Mouse (Mus musculus) heart, embryonic 14.5 days (tissue): ENCODE results near the gene Pacsin1. TPM values are rescaled to one million over a fixed set of nuclear protein-coding genes. Genes with fewer than 3 reads are reported as not detected.

Experiments
- ATAC-seq: fragments of 200-750 bp; cut with Nextera tagmentation; 2 replicates; pipeline ENCODE4 v1.8.0; 2017; ENCODE audit warnings: low read depth, moderate TSS enrichment; ENCODE audit not compliant: insufficient number of reproducible peaks, insufficient read depth, low FRiP score
- H3K27ac ChIP-seq, 2 experiments: fragments of 200-500 bp in 1 of 2; fragments of 300-500 bp in 1 of 2; sonication (generic) in 1 of 2; replicated peaks in 1 of 2; 2 replicates each; pipeline ENCODE4 v1.5.1; 2012 to 2014; ENCODE audit warnings: low read depth in 2 of 2, low read length in 2 of 2, control low read depth in 1 of 2, mild to moderate bottlenecking in 1 of 2, mixed read lengths in 1 of 2; ENCODE audit not compliant: control insufficient read depth in 1 of 2, insufficient read depth in 1 of 2
- H3K27me3 ChIP-seq: fragments of 300-500 bp; sonication (generic); 2 replicates; pipeline ENCODE4 v1.6.1; 2014; ENCODE audit warnings: mild to moderate bottlenecking, low read length, control low read depth; ENCODE audit not compliant: control insufficient read depth, insufficient read depth
- H3K36me3 ChIP-seq: fragments of 300-500 bp; sonication (generic); 2 replicates; pipeline ENCODE4 v1.6.1; 2014; ENCODE audit warnings: mild to moderate bottlenecking, control low read depth, low read length, mixed read lengths; ENCODE audit not compliant: control insufficient read depth, insufficient read depth
- H3K4me1 ChIP-seq, 2 experiments: fragments of 200-500 bp in 1 of 2; fragments of 300-500 bp in 1 of 2; sonication (generic) in 1 of 2; 2 replicates each; pipeline ENCODE4 v1.6.1; 2012 to 2014; ENCODE audit warnings: low read length in 2 of 2, control low read depth in 1 of 2, mixed read lengths in 1 of 2; ENCODE audit not compliant: control insufficient read depth in 2 of 2, insufficient read depth in 2 of 2
- H3K4me2 ChIP-seq: fragments of 300-500 bp; sonication (generic); 2 replicates; pipeline ENCODE4 v1.6.1; 2014; ENCODE audit warnings: mild to moderate bottlenecking, low read length
- H3K4me3 ChIP-seq, 2 experiments: fragments of 200-500 bp in 1 of 2; fragments of 300-500 bp in 1 of 2; sonication (generic) in 1 of 2; 2 replicates each; pipeline ENCODE4 v1.5.1; 2012 to 2014; ENCODE audit warnings: low read length in 2 of 2, mild to moderate bottlenecking in 2 of 2, control low read depth in 1 of 2, low read depth in 1 of 2, moderate library complexity in 1 of 2; ENCODE audit not compliant: control insufficient read depth in 1 of 2, insufficient read depth in 1 of 2
- H3K9ac ChIP-seq: fragments of 300-500 bp; sonication (generic); 2 replicates; pipeline ENCODE4 v1.6.1; 2014; ENCODE audit warnings: mild to moderate bottlenecking, low read length
- H3K9me3 ChIP-seq: fragments of 300-500 bp; sonication (generic); 2 replicates; pipeline ENCODE4 v1.6.1; 2016; ENCODE audit warnings: low read length, control low read depth; ENCODE audit not compliant: control insufficient read depth
- WGBS: fragments of 180-500 bp; shearing (Covaris S2); extraction: QIAGEN DNeasy Blood & Tissue Kit; methylation state at CpG from one replicate; pipeline ENCODE4 v1.1.7; 2014; 5-methylcytosine and 5-hydroxymethylcytosine counted together
- polyA plus RNA-seq: library from polyadenylated mRNA; unstranded; fragments of >200 nt; fragmentation: Nextera tagmentation; extraction: Ambion mirVana; gene quantifications from 2 replicates; pipeline ENCODE4 v1.2.1, GENCODE M21; 2014

The Pacsin1 gene
- polyA plus RNA-seq, 1 experiment from 2014 or later: 0.43 TPM

DNA sequence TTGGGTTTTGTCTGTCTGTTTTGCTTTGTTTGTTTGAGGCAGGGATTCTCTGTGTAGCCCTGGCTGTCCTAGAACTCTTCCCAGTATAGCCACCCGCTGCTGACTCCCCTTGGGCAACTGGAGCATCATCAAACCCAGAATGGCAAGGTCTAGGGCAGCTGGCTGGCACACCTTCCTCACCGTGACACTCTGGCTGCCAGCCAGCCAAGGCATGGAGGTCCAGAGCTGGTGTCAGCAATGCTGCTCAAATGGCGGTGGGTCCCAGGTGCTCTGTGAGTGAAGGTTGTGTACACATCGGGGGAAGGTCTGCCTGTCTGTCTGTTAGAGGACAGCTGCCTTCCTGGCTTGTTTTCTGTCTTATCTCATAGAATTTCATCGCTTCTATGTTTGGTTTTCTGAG is 76.8 kb downstream of the Pacsin1 start:
- Histone ChIP-seq H3K9me3 (no peaks in the 10 kb centered on the region), H3K27ac (no peak overlapping the region), H3K4me3 (no peak overlapping the region), H3K4me2 (no peak overlapping the region), H3K36me3 (no peaks in the 10 kb centered on the region), H3K4me1 (peaks cover 9 to 14% of the 10 kb centered on the region in 2 experiments; a peak in 3 of 4 replicates), H3K27me3 (no peaks in the 10 kb centered on the region), H3K9ac (no peak overlapping the region)
- no peak for ATAC-seq
- 51% methylated on average over 5 of the region's 5 CpGs for WGBS

GRCm38 (mm10) chr17:27732694-27733093 is 77.4 kb downstream of the Pacsin1 start:
- H3K9ac ChIP-seq: no peak overlapping the region
- H3K36me3 ChIP-seq: no peaks in the 10 kb centered on the region
- H3K27ac ChIP-seq: no peak overlapping the region
- H3K9me3 ChIP-seq: no peaks in the 10 kb centered on the region
- H3K27me3 ChIP-seq: no peaks in the 10 kb centered on the region
- peaks cover 9 to 14% of the 10 kb centered on the region in 2 experiments; a peak in 3 of 4 replicates for H3K4me1 ChIP-seq
- ATAC-seq: no peak
- 72% methylated on average over 2 of the region's 3 CpGs for WGBS
- H3K4me2 ChIP-seq: no peak overlapping the region
- no peak overlapping the region for H3K4me3 ChIP-seq

DNA sequence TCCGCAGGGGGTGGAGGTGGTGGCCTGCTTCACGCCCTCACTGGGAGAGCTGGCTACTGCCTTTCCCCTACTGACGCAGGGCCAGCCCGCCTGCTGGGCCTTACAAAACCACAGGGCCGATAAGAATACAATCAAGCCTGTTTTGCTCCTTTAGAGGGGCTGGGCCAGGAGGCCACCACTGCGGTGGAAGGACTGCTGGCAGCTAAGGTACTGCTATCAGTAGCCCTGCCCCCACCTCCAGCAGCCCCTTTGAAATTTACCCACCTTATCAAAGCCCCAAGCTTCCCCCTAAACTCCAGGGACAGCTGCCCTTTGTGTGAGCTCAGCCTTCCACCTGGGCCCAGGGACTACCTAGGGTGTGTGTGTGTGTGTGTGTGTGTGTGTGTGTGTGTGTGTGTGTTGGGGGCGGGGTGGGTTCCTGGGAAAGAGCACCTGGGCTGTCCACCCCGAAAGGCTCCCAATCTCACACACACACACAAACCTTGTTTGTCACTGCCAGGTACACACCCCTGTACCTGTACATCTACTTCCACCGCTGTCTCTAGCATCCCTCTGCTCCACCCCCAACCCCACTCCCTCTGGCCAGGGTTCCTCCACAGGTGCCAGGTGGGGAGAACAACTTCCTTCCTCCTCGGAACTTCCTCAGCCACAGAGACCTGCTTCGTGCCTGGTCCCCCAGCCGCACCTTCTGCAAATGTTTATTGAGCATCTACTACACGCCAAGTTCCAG is 79.2 kb downstream of the Pacsin1 start:
- H3K9ac ChIP-seq: no peak overlapping the region
- no peaks in the 10 kb centered on the region for H3K36me3 ChIP-seq
- no peak for ATAC-seq
- WGBS: 18% methylated on average over 13 of the region's 13 CpGs
- no peaks in the 10 kb centered on the region for H3K9me3 ChIP-seq
- H3K4me1 ChIP-seq: peaks cover 9 to 14% of the 10 kb centered on the region in 2 experiments; a peak in 3 of 4 replicates
- H3K27me3 ChIP-seq: no peaks in the 10 kb centered on the region
- H3K27ac ChIP-seq: no peak overlapping the region
- H3K4me2 ChIP-seq: no peak overlapping the region
- no peak overlapping the region for H3K4me3 ChIP-seq

- WGBS: 82% methylated on average over 6 of the region's 6 CpGs
- no peaks in the 10 kb centered on the region for H3K36me3 ChIP-seq
Measured at GRCm38 (mm10) chr17:27740961-27741360, 85.7 kb downstream of the Pacsin1 start.

GRCm38 (mm10) chr17:27746446-27746845 is 91.1 kb downstream of the Pacsin1 start:
- no peak overlapping the region for H3K27ac ChIP-seq
- ATAC-seq: no peak
- peaks cover 0 to 2% of the 10 kb centered on the region in 2 experiments; a peak in 1 of 4 replicates for H3K4me1 ChIP-seq
- no peak overlapping the region for H3K4me3 ChIP-seq
- no peaks in the 10 kb centered on the region for H3K27me3 ChIP-seq
- H3K36me3 ChIP-seq: no peaks in the 10 kb centered on the region
- no peak overlapping the region for H3K9ac ChIP-seq
- H3K9me3 ChIP-seq: no peaks in the 10 kb centered on the region
- H3K4me2 ChIP-seq: no peak overlapping the region
- WGBS: 57% methylated on average over 4 of the region's 4 CpGs

More at GRCm38 (mm10) chr17:27740961-27741360, 85.7 kb downstream of the Pacsin1 start:
- Histone ChIP-seq H3K4me3 (no peak overlapping the region), H3K27ac (no peak overlapping the region), H3K4me1 (peaks cover 0 to 2% of the 10 kb centered on the region in 2 experiments; a peak in 1 of 4 replicates), H3K27me3 (no peaks in the 10 kb centered on the region), H3K9me3 (no peaks in the 10 kb centered on the region), H3K9ac (no peak overlapping the region), H3K4me2 (no peak overlapping the region)
- ATAC-seq: no peak

GRCm38 (mm10) chr17:27748123-27748522 is 92.8 kb downstream of the Pacsin1 start:
- H3K4me1 ChIP-seq: no peaks in the 10 kb centered on the region; a peak in 1 of 4 replicates
- H3K4me2 ChIP-seq: no peak overlapping the region
- H3K36me3 ChIP-seq: peaks cover 4% of the 10 kb centered on the region
- no peak overlapping the region for H3K27ac ChIP-seq
- ATAC-seq: no peak
- H3K9me3 ChIP-seq: no peaks in the 10 kb centered on the region
- 96% methylated on average over 2 of the region's 2 CpGs for WGBS
- H3K9ac ChIP-seq: no peak overlapping the region
- H3K27me3 ChIP-seq: no peaks in the 10 kb centered on the region
- H3K4me3 ChIP-seq: no peak overlapping the region

- Histone ChIP-seq H3K4me2 (no peak overlapping the region), H3K4me3 (no peak overlapping the region), H3K9ac (no peak overlapping the region), H3K27ac (no peak overlapping the region), H3K4me1 (no peaks in the 10 kb centered on the region; a peak in 1 of 4 replicates), H3K9me3 (no peaks in the 10 kb centered on the region), H3K36me3 (peaks cover 12% of the 10 kb centered on the region), H3K27me3 (no peaks in the 10 kb centered on the region)
- ATAC-seq: no peak
- WGBS: 91% methylated on average over 6 of the region's 6 CpGs
Measured at GRCm38 (mm10) chr17:27750451-27750942, 95.2 kb downstream of the Pacsin1 start.
